In genomic region chr11:79975377-79975776, GRCm38 (mm10) we compare ENCODE assay signal across 12 mouse cellular contexts.
"Had no signal": no experiment of that assay in that cellular context is flagged by ENCODE, and none has a peak within 500 bp of the region (broad histone marks: within the 10 kb centered on the region; RNA-seq: fewer than 3 reads in every experiment).

No protein-coding gene starts in this region.

- DNase-seq: kidney, postnatal 36 days; layer of hippocampus, adult 9-11 months; layer of hippocampus, postnatal 36 days; lung, adult 18-20 months; right cerebral cortex, adult 18-20 months; right cerebral cortex, postnatal 25 days; thymus, postnatal 36 days had no signal

- H3K27ac ChIP-seq: limb, embryonic 13.5 days; liver, embryonic 14.5 days; midbrain, embryonic 12.5 days; neural tube, embryonic 15.5 days had no signal

- H3K4me3 ChIP-seq: myocyte had no signal

- H3K9me3 ChIP-seq: limb, embryonic 13.5 days; midbrain, embryonic 12.5 days; neural tube, embryonic 15.5 days had no signal

- H3K9ac ChIP-seq: limb, embryonic 13.5 days; liver, embryonic 14.5 days; midbrain, embryonic 12.5 days; neural tube, embryonic 15.5 days had no signal

- H3K36me3 ChIP-seq: limb, embryonic 13.5 days; midbrain, embryonic 12.5 days; neural tube, embryonic 15.5 days had no signal
